Mouse (Mus musculus): Measurements from ENCODE around the gene Ttc9. TPM values are rescaled to one million over a fixed set of nuclear protein-coding genes. Genes with fewer than 3 reads are reported as not detected.

The Ttc9 gene
- polyA plus RNA-seq, 1 experiment from 2014 or later: 1.3 TPM

DNA sequence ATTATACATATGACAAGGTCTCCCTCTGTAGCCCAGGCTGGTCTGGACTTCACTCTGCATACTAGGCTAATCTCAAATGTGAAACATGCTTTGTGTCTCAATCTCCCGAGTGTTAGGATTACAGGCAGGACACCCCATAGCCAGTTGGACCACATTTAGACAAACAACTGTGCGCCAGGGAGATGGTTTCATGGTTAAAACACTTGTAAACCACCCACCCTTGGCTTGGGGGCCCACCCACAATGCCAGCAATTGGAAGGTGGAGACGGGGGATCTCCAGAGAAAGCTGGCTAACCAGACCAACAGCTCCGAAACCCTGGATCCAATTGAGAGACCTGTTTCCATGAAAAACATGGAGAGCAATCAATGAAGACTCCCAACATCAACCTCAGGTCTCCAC is 3.0 kb upstream of the Ttc9 start:
- peaks cover 36% of the 10 kb centered on the region for H3K27me3 ChIP-seq (replicated peaks)
- 79% methylated on average over 4 of the region's 4 CpGs for WGBS

DNA sequence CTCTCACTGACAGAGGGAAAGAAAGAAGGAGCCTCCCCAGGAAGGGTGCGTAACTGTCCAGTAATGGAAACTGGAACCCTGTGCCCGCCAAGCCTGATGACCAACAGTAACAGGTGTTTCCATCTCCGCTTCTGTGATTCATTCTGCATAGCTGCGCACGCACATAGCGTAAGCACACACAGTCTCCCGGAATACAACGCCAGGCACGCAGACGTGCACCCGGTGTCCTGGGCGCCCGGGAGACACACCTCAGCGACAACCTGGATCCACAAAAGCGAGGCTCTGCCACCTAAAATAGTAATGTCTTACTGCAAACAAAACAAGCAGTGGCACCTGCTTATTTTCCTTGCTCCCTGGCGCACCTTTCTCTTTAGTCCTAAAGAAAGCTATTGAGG is 532 bp upstream of the Ttc9 start:
- H3K4me2 ChIP-seq (replicated peaks): peak overlapping the region; percentile 99
- H3K9ac ChIP-seq: no peak overlapping the region
- 0 out of 2 replicates have a peak overlapping the region, but pooled peaks have one; percentile 27 for H3K27ac ChIP-seq
- H3K4me3 ChIP-seq (replicated peaks): peak overlapping the region; percentile 58
- peaks cover 41% of the 10 kb centered on the region for H3K27me3 ChIP-seq (replicated peaks)
- no peaks in the 10 kb centered on the region for H3K9me3 ChIP-seq
- peak; percentile 82 for ATAC-seq
- peaks cover 11% of the 10 kb centered on the region for H3K4me1 ChIP-seq (replicated peaks)
- H3K36me3 ChIP-seq: no peaks in the 10 kb centered on the region
- WGBS: 2% methylated on average over 16 of the region's 16 CpGs

More for the DNA sequence above, 3.0 kb upstream of the Ttc9 start:
- no peak for ATAC-seq
- H3K9me3 ChIP-seq: no peaks in the 10 kb centered on the region
- peaks cover 11% of the 10 kb centered on the region for H3K4me1 ChIP-seq (replicated peaks)
- H3K4me2 ChIP-seq (replicated peaks): no peak overlapping the region
- H3K27ac ChIP-seq: no peak overlapping the region
- H3K36me3 ChIP-seq: no peaks in the 10 kb centered on the region
- H3K9ac ChIP-seq: no peak overlapping the region
- H3K4me3 ChIP-seq (replicated peaks): no peak overlapping the region

DNA sequence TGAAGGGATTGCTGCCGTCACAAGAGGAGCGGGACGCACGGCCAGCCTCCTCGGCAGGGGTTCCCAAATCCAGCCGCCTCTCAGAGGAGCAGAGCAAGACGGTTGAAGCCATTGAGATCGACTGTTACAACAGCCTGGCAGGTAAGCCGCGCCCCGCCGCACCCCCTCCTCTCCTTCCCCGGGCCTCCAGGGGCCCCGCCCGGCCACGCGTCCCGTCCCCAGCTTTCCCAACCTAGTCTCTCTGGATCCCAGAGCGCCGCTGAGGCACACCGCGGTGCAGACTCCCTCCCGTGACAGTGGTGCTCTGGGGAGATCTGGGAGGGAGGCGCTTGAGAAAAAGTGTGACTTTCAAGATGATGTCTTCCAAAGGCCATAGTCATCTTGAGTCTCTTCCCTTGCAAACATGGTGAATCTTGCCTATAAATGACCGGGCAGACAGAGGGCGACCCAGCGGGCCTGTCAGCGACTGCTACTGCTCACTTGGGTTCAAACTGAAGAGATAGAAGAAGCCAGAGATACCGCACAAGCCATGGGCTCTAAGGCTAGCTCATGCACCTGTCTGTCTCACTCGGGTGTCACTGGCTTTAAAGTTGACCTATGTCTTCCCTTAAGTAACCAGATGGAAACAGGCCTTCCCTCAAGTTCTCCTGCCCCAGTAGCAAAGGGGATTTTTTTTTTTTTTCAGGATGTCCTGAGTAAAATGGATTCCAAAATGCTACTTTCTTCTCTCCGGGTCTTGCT is 782 bp downstream of the Ttc9 start:
- H3K27ac ChIP-seq: no peak overlapping the region

GRCm38 (mm10) chr12:81633246-81633645 is 2.2 kb downstream of the Ttc9 start:
- Histone ChIP-seq H3K4me1 (replicated peaks) (peaks cover 11% of the 10 kb centered on the region), H3K4me3 (replicated peaks) (no peak overlapping the region), H3K27ac (no peak overlapping the region), H3K9me3 (no peaks in the 10 kb centered on the region), H3K36me3 (no peaks in the 10 kb centered on the region), H3K4me2 (replicated peaks) (no peak overlapping the region), H3K27me3 (replicated peaks) (peaks cover 41% of the 10 kb centered on the region), H3K9ac (no peak overlapping the region)
- 91% methylated on average over 2 of the region's 2 CpGs for WGBS
- ATAC-seq: no peak

More for the DNA sequence above, 782 bp downstream of the Ttc9 start:
- WGBS: 2% methylated on average over 31 of the region's 31 CpGs
- no peaks in the 10 kb centered on the region for H3K36me3 ChIP-seq
- ATAC-seq: peak; percentile 60
- H3K9ac ChIP-seq: peak overlapping the region; percentile 45
- H3K4me3 ChIP-seq (replicated peaks): peak overlapping the region; percentile 58
- H3K9me3 ChIP-seq: no peaks in the 10 kb centered on the region
- H3K4me1 ChIP-seq (replicated peaks): peaks cover 11% of the 10 kb centered on the region
- peaks cover 41% of the 10 kb centered on the region for H3K27me3 ChIP-seq (replicated peaks)
- H3K4me2 ChIP-seq (replicated peaks): peak overlapping the region; percentile 99

DNA sequence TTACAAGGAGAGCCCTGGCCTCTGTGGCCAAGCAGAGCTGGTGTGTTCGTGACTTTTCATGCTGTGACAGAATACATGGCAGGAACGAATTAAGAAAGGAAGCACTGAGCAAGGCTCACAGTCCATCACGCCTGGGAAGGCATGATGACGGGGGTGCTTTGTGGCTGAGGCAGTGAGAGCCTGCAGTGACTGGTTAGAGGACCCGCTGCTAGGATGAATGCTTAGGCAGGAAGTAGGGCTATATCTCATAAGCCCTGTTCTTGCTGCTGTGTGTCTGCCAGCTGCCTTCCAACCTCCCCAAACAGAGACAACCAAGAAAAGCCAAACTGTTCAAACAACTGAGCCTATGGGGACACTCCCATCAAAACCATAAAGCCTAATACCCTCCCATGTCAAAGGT is 9.6 kb downstream of the Ttc9 start:
- Histone ChIP-seq H3K9me3 (no peaks in the 10 kb centered on the region), H3K9ac (no peak overlapping the region), H3K27me3 (replicated peaks) (no peaks in the 10 kb centered on the region), H3K4me1 (replicated peaks) (no peaks in the 10 kb centered on the region), H3K36me3 (no peaks in the 10 kb centered on the region), H3K27ac (no peak overlapping the region), H3K4me3 (replicated peaks) (no peak overlapping the region), H3K4me2 (replicated peaks) (no peak overlapping the region)
- 55% methylated on average over 5 of the region's 5 CpGs for WGBS
- no peak for ATAC-seq

GRCm38 (mm10) chr12:81642361-81643082 is 11.5 kb downstream of the Ttc9 start:
- Histone ChIP-seq H3K27me3 (replicated peaks) (no peaks in the 10 kb centered on the region; the same call in 1 of the 2 replicates), H3K9me3 (no peaks in the 10 kb centered on the region), H3K27ac (no peak overlapping the region), H3K4me3 (replicated peaks) (no peak overlapping the region), H3K9ac (no peak overlapping the region), H3K4me2 (replicated peaks) (no peak overlapping the region), H3K36me3 (no peaks in the 10 kb centered on the region), H3K4me1 (replicated peaks) (no peaks in the 10 kb centered on the region)
- ATAC-seq: no peak
- WGBS: 72% methylated on average over 11 of the region's 11 CpGs

DNA sequence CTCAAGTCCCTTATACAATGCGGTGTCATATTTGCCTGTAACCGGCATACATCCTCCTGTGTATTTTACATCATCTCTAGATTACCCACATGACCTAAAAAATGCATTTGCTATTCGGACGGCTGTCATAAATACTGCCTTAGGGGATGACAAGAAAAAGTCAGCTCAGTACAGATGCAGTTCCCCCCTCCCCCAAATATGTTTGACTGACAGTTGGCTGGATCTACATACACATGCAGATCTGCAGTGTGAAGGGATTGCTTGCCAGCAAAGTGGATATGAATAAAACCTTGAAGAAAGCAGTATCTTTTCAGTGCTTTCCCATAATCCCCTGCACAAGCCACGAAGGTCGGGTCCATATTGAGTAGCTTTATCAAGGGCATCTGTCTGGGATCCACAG is 15.8 kb downstream of the Ttc9 start:
- no peaks in the 10 kb centered on the region for H3K9me3 ChIP-seq
- WGBS: 89% methylated on average over 6 of the region's 6 CpGs
- ATAC-seq: no peak
- no peak overlapping the region for H3K9ac ChIP-seq
- no peak overlapping the region for H3K27ac ChIP-seq
- no peak overlapping the region for H3K4me2 ChIP-seq (replicated peaks)
- no peak overlapping the region for H3K4me3 ChIP-seq (replicated peaks)
- no peaks in the 10 kb centered on the region for H3K36me3 ChIP-seq
- no peaks in the 10 kb centered on the region for H3K4me1 ChIP-seq (replicated peaks)
- H3K27me3 ChIP-seq (replicated peaks): no peaks in the 10 kb centered on the region; the same call in 1 of the 2 replicates

GRCm38 (mm10) chr12:81653344-81653743 is 22.3 kb downstream of the Ttc9 start:
- no peaks in the 10 kb centered on the region for H3K36me3 ChIP-seq
- WGBS: 92% methylated on average over 8 of the region's 8 CpGs
- no peak overlapping the region for H3K4me3 ChIP-seq (replicated peaks)
- H3K9ac ChIP-seq: no peak overlapping the region
- no peak overlapping the region for H3K27ac ChIP-seq
- no peak for ATAC-seq
- no peaks in the 10 kb centered on the region for H3K9me3 ChIP-seq
- H3K4me1 ChIP-seq (replicated peaks): no peaks in the 10 kb centered on the region
- H3K4me2 ChIP-seq (replicated peaks): no peak overlapping the region
- H3K27me3 ChIP-seq (replicated peaks): no peaks in the 10 kb centered on the region

- Histone ChIP-seq H3K9me3 (no peaks in the 10 kb centered on the region), H3K4me1 (replicated peaks) (no peaks in the 10 kb centered on the region)
- WGBS: 84% methylated on average over 1 of the region's 1 CpGs
These were observed 26.3 kb downstream of the Ttc9 start for GRCm38 (mm10) chr12:81657321-81657720.

GRCm38 (mm10) chr12:81658086-81658485 is 27.0 kb downstream of the Ttc9 start:
- H3K9me3 ChIP-seq: no peaks in the 10 kb centered on the region
- ATAC-seq: no peak
- no peaks in the 10 kb centered on the region for H3K4me1 ChIP-seq (replicated peaks)
- no peak overlapping the region for H3K4me2 ChIP-seq (replicated peaks)
- no peak overlapping the region for H3K27ac ChIP-seq
- H3K9ac ChIP-seq: no peak overlapping the region
- H3K36me3 ChIP-seq: no peaks in the 10 kb centered on the region
- H3K27me3 ChIP-seq (replicated peaks): no peaks in the 10 kb centered on the region
- 88% methylated on average over 7 of the region's 7 CpGs for WGBS
- no peak overlapping the region for H3K4me3 ChIP-seq (replicated peaks)

More at GRCm38 (mm10) chr12:81657321-81657720, 26.3 kb downstream of the Ttc9 start:
- no peaks in the 10 kb centered on the region for H3K27me3 ChIP-seq (replicated peaks)
- no peak overlapping the region for H3K4me2 ChIP-seq (replicated peaks)
- no peak overlapping the region for H3K27ac ChIP-seq
- no peaks in the 10 kb centered on the region for H3K36me3 ChIP-seq
- no peak overlapping the region for H3K4me3 ChIP-seq (replicated peaks)
- no peak for ATAC-seq
- no peak overlapping the region for H3K9ac ChIP-seq

GRCm38 (mm10) chr12:81662076-81662475 is 31.0 kb downstream of the Ttc9 start:
- no peaks in the 10 kb centered on the region for H3K27me3 ChIP-seq (replicated peaks)
- H3K9me3 ChIP-seq: no peaks in the 10 kb centered on the region
- H3K4me2 ChIP-seq (replicated peaks): no peak overlapping the region
- no peak overlapping the region for H3K9ac ChIP-seq
- no peak overlapping the region for H3K27ac ChIP-seq
- no peak for ATAC-seq
- H3K4me1 ChIP-seq (replicated peaks): no peaks in the 10 kb centered on the region
- 68% methylated on average over 4 of the region's 4 CpGs for WGBS
- no peaks in the 10 kb centered on the region for H3K36me3 ChIP-seq
- no peak overlapping the region for H3K4me3 ChIP-seq (replicated peaks)

GRCm38 (mm10) chr12:81663116-81663515 is 32.1 kb downstream of the Ttc9 start:
- no peak overlapping the region for H3K4me2 ChIP-seq (replicated peaks)
- no peaks in the 10 kb centered on the region for H3K36me3 ChIP-seq
- no peaks in the 10 kb centered on the region for H3K27me3 ChIP-seq (replicated peaks)
- WGBS: 91% methylated on average over 9 of the region's 9 CpGs
- no peak overlapping the region for H3K4me3 ChIP-seq (replicated peaks)
- H3K9me3 ChIP-seq: no peaks in the 10 kb centered on the region
- H3K9ac ChIP-seq: no peak overlapping the region
- no peaks in the 10 kb centered on the region for H3K4me1 ChIP-seq (replicated peaks)
- no peak for ATAC-seq
- no peak overlapping the region for H3K27ac ChIP-seq
